Mouse (Mus musculus): Measurements from ENCODE around the gene Acsl1.

DNA sequence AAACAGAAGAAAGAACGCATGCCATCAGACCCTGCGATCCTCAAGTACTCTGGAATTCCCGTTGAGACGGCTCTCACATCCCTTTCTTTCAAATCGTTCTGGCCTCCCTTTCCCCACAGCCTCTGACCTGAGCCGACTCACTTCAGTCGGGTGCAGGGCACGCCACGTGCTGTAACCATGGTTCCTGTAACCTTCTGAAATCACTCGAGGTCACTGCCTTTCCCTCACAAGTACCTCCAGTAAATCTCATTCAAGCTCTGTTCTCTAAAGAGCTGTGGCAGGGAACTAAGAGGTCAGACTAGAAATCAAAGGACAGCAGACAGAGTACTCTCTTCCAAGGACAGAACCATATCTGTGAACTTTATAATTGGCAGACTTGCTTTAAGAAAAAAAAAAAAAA, 32.3 kb upstream of the Acsl1 start:
- TF ChIP-seq TCF12 (IDR thresholded peaks at IDR 0.05; ENCODE audit: low read depth, low read length) (no peak), NELFE (IDR thresholded peaks at IDR 0.05; ENCODE audit: low read depth, low read length) (no peak)
